Mouse (Mus musculus) mouse embryonic stem cell (cell line): ENCODE measurements around the gene Cdk11b.

ENCODE experiments used
- in situ Hi-C, 2 experiments: fragments of 300-500 bp; cut with MboI; formaldehyde crosslinking; loops; 1 replicate in 1 of 2; 3 replicates in 1 of 2; pipeline ENCODE4 v1.14.3; 2019 to 2020; ENCODE audit warnings: low sequenced_read_pairs in 2 of 2, low pct_unique_long_range_greater_than_20kb in 1 of 2, mixed read lengths in 1 of 2; ENCODE audit not compliant: unreplicated experiment in 1 of 2

Gene Cdk11b

GRCm38 (mm10) chr4:155694482-155695401 lies 70.1 kb downstream of the Cdk11b start:
- in situ Hi-C loops: no loop called here

DNA sequence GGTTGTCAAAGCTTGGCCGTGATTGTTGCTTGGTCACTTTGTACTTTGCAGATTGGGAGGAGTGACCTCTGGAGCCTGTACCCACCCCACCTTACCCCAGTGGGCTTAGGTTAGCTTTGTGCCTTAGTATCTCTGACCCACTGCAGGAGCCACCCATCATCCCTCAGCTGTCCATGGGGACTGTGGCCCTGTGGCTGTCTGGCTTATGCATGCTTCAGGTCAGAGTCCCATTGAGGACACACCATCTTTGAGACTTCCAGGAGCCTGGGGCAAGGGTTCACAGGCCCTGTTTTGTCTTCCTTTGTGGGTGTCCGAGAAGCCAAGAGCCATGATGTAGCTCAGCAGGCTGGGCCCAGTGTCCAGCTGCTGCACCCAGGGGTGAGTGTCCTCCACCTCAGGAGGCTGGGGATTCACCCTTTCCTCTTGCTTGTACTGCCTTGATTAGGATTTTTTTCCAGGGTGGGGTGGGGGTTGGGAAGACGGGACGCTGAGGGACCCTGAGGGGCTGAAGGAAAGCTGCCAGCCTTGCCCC lies 70.9 kb downstream of the Cdk11b start:
- in situ Hi-C loops: no loop called here

DNA sequence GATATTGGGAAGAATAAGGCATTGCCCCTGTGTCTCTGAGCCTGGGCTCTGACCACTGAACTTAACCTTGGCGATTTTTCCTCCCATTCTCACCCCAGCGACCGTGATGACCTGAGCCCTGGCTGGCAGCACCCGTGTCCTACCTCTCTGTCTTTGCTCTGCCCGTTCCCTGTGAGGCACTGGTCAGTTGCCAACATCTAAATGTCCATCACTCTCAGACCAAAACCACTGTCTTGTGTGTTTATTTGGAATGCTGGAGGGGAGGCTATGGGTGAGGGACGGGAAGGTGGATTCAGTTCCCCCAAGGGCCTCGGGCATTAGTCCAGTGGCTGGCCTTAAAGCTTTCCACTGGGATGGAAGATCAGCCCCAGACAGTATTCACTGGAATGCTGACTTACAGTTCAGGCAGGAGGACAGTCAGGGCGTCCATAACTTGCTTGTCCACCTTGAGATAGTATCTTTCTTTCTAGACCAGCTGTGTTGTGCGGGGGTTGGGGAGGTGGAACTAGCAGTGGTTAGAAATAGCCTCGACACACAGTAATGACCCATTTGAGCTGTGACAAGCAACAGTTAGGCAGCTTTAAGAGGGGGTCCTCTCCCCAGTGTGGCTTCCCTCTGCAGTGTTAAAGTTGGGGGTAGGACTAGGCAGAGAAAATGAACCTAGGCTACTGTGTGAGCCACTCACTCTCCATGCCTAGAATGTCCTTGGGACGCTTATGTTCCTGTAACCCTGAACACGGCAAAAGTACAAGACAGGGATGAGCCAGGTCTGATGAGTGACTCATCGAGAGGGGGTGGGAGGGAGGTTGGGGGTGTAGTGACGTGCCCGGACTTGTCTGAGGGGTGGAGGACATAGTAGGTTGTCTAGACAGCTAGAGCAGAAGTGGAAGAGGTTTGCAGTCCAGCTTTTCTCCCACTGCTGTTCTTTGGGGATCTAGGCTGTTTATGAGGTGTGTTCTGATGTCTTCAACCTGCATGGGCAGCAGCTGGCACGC lies 71.9 kb downstream of the Cdk11b start:
- in situ Hi-C loops: no loop called here
